Mouse (Mus musculus) lung, postnatal 0 days (tissue): Measurements from ENCODE around the gene Umad1. TPM values are rescaled to one million over a fixed set of nuclear protein-coding genes. Genes with fewer than 3 reads are reported as not detected.
A peak's percentile ranks its signal among the peaks of the same experiment; 100 is the strongest.

Source experiments
- ATAC-seq: fragments of 200-750 bp; cut with Nextera tagmentation; 2 replicates; pipeline ENCODE4 v1.8.0; 2017; ENCODE audit warnings: moderate library complexity
- DNase-seq: peaks from one replicate; pipeline ENCODE4 v3.0.0-alpha.2; 2016; ENCODE audit warnings: low spot score
- H3K27ac ChIP-seq: fragments of 300-500 bp; sonication (generic); 2 replicates; pipeline ENCODE4 v1.5.1; 2014; ENCODE audit warnings: antibody characterized with exemption, mild to moderate bottlenecking, low read length, mixed read lengths
- H3K27me3 ChIP-seq: fragments of 300-500 bp; sonication (generic); replicated peaks from 2 replicates; pipeline ENCODE4 v1.6.1; 2014; ENCODE audit warnings: low read length, mixed read lengths; ENCODE audit not compliant: insufficient read depth
- H3K36me3 ChIP-seq: fragments of 300-500 bp; sonication (generic); 2 replicates; pipeline ENCODE4 v1.6.1; 2014; ENCODE audit warnings: low read length, mixed read lengths; ENCODE audit not compliant: insufficient read depth
- H3K4me1 ChIP-seq: fragments of 300-500 bp; sonication (generic); 2 replicates; pipeline ENCODE4 v1.6.1; 2014; ENCODE audit warnings: antibody characterized with exemption, low read depth, low read length, mixed read lengths; ENCODE audit not compliant: insufficient read depth
- H3K4me2 ChIP-seq: fragments of 300-500 bp; sonication (generic); replicated peaks from 2 replicates; pipeline ENCODE4 v1.6.1; 2014; ENCODE audit warnings: low read depth, mild to moderate bottlenecking, low read length, moderate library complexity, mixed read lengths
- H3K4me3 ChIP-seq: fragments of 300-500 bp; sonication (generic); 2 replicates; pipeline ENCODE4 v1.5.1; 2014; ENCODE audit warnings: low read depth, low read length
- H3K9ac ChIP-seq: fragments of 300-500 bp; sonication (generic); replicated peaks from 2 replicates; pipeline ENCODE4 v1.6.1; 2014; ENCODE audit warnings: low read depth, mild to moderate bottlenecking
- H3K9me3 ChIP-seq: fragments of 300-500 bp; sonication (generic); 2 replicates; pipeline ENCODE4 v1.6.1; 2016; ENCODE audit warnings: low read length, mixed read lengths
- CTCF ChIP-seq: IDR thresholded peaks from 2 replicates; pipeline ENCODE4 v1.5.1; 2016; ENCODE audit warnings: antibody characterized with exemption, mild to moderate bottlenecking
- EP300 ChIP-seq: IDR thresholded peaks from 2 replicates; pipeline ENCODE4 v1.6.1; 2016; ENCODE audit warnings: antibody characterized with exemption, mild to moderate bottlenecking, control low read depth
- WGBS: fragments of 180-500 bp; shearing (Covaris S2); extraction: QIAGEN DNeasy Blood & Tissue Kit; methylation state at CpG from one replicate; pipeline ENCODE4 v1.1.7; 2014; 5-methylcytosine and 5-hydroxymethylcytosine counted together
- polyA plus RNA-seq: library from polyadenylated mRNA; unstranded; fragments of >200 nt; fragmentation: Nextera tagmentation; extraction: Ambion mirVana; gene quantifications from 2 replicates; pipeline ENCODE4 v1.2.1, GENCODE M21; 2015

The Umad1 gene
- polyA plus RNA-seq, 1 experiment from 2014 or later, result 17.6 TPM

GRCm38 (mm10) chr6:8399710-8400109 is 140.6 kb downstream of the Umad1 start:
- 53% methylated on average over 1 of the region's 1 CpGs for WGBS
- Histone ChIP-seq H3K9ac (no peak overlapping the region), H3K4me3 (no peak overlapping the region), H3K4me1 (no peaks in the 10 kb centered on the region), H3K9me3 (no peaks in the 10 kb centered on the region), H3K27ac (no peak overlapping the region), H3K4me2 (no peak overlapping the region), H3K27me3 (no peaks in the 10 kb centered on the region), H3K36me3 (no peaks in the 10 kb centered on the region)
- DNase-seq (no peak), ATAC-seq (no peak)
- TF ChIP-seq EP300 (no peak), CTCF (no peak)

- Histone ChIP-seq H3K4me3 (no peak overlapping the region), H3K36me3 (no peaks in the 10 kb centered on the region), H3K4me1 (no peaks in the 10 kb centered on the region), H3K9me3 (no peaks in the 10 kb centered on the region), H3K27ac (no peak overlapping the region), H3K9ac (no peak overlapping the region), H3K4me2 (no peak overlapping the region), H3K27me3 (no peaks in the 10 kb centered on the region)
- TF ChIP-seq EP300, result no peak
- TF ChIP-seq CTCF, result no peak
- DNase-seq (no peak), ATAC-seq (no peak)
- WGBS, result 92% methylated on average over 5 of the region's 5 CpGs
Observed at GRCm38 (mm10) chr6:8403127-8403526, 144.0 kb downstream of the Umad1 start.

GRCm38 (mm10) chr6:8405844-8406243 is 146.8 kb downstream of the Umad1 start:
- no peak overlapping the region for H3K9ac ChIP-seq
- no peaks in the 10 kb centered on the region for H3K9me3 ChIP-seq
- ATAC-seq (no peak), DNase-seq (no peak)
- H3K4me2 ChIP-seq, result no peak overlapping the region
- no peak overlapping the region for H3K27ac ChIP-seq
- TF ChIP-seq EP300 (no peak), CTCF (no peak)
- H3K36me3 ChIP-seq, result no peaks in the 10 kb centered on the region
- H3K27me3 ChIP-seq, result no peaks in the 10 kb centered on the region
- no peaks in the 10 kb centered on the region for H3K4me1 ChIP-seq
- H3K4me3 ChIP-seq, result no peak overlapping the region
- WGBS, result 82% methylated on average over 5 of the region's 5 CpGs

GRCm38 (mm10) chr6:8408332-8408731 is 149.2 kb downstream of the Umad1 start:
- no peak overlapping the region for H3K4me2 ChIP-seq
- no peak overlapping the region for H3K27ac ChIP-seq
- 59% methylated on average over 2 of the region's 2 CpGs for WGBS
- ATAC-seq (no peak), DNase-seq (no peak)
- no peak overlapping the region for H3K9ac ChIP-seq
- H3K9me3 ChIP-seq, result no peaks in the 10 kb centered on the region
- H3K4me1 ChIP-seq, result no peaks in the 10 kb centered on the region
- no peak for TF ChIP-seq CTCF
- H3K36me3 ChIP-seq, result no peaks in the 10 kb centered on the region
- no peaks in the 10 kb centered on the region for H3K27me3 ChIP-seq
- H3K4me3 ChIP-seq, result no peak overlapping the region

- Histone ChIP-seq H3K9ac (no peak overlapping the region), H3K4me1 (no peaks in the 10 kb centered on the region), H3K9me3 (no peaks in the 10 kb centered on the region), H3K36me3 (no peaks in the 10 kb centered on the region), H3K4me3 (no peak overlapping the region), H3K4me2 (no peak overlapping the region), H3K27me3 (no peaks in the 10 kb centered on the region), H3K27ac (no peak overlapping the region)
- DNase-seq (peak; percentile 34), ATAC-seq (peak; percentile 80)
- TF ChIP-seq EP300, result peak; percentile 67
- TF ChIP-seq CTCF, result no peak
- 61% methylated on average over 4 of the region's 4 CpGs for WGBS
Observed at GRCm38 (mm10) chr6:8409865-8410264, 150.8 kb downstream of the Umad1 start.

GRCm38 (mm10) chr6:8412845-8413598 is 153.9 kb downstream of the Umad1 start:
- peak; percentile 44 for DNase-seq
- Histone ChIP-seq H3K36me3 (no peaks in the 10 kb centered on the region), H3K4me1 (no peaks in the 10 kb centered on the region), H3K27ac (no peak overlapping the region), H3K9ac (no peak overlapping the region), H3K9me3 (no peaks in the 10 kb centered on the region), H3K27me3 (no peaks in the 10 kb centered on the region), H3K4me2 (no peak overlapping the region), H3K4me3 (no peak overlapping the region)
- 61% methylated on average over 10 of the region's 10 CpGs for whole genome bisulfite sequencing
- peak; percentile 38; the same call in 1 of the 2 replicates for ATAC-seq
- TF ChIP-seq CTCF (no peak), EP300 (no peak)
